Mouse (Mus musculus): ENCODE measurements around the gene Stx1a.

- no peak for TF ChIP-seq POLR2A (IDR thresholded peaks at IDR 0.05; ENCODE audit: low read depth, low read length)
- TF ChIP-seq CTCF (conservative IDR thresholded peaks at IDR 0.05; ENCODE audit: insufficient read depth, insufficient read length, low read depth, low read length): no peak
Measured at GRCm38 (mm10) chr5:134976164-134976563, 47.1 kb upstream of the Stx1a start.
